Mouse (Mus musculus) intestine, postnatal 0 days (tissue): ENCODE measurements around the gene Dirc2. TPM values are rescaled to one million over a fixed set of nuclear protein-coding genes. Genes with fewer than 3 reads are reported as not detected.

Experiments used
- ATAC-seq: fragments of 200-750 bp; cut with Nextera tagmentation; 2 replicates; pipeline ENCODE4 v1.8.0; 2017; ENCODE audit warnings: mild to moderate bottlenecking, moderate TSS enrichment, moderate library complexity
- H3K27ac ChIP-seq: fragments of 300-500 bp; sonication (generic); 2 replicates; pipeline ENCODE4 v1.5.1; 2014; ENCODE audit warnings: mild to moderate bottlenecking, low read depth, low read length, moderate library complexity
- H3K27me3 ChIP-seq: fragments of 300-500 bp; sonication (generic); replicated peaks from 2 replicates; pipeline ENCODE4 v1.6.1; 2014; ENCODE audit warnings: low read length, mixed read lengths; ENCODE audit not compliant: control insufficient read depth, insufficient read depth
- H3K36me3 ChIP-seq: fragments of 300-500 bp; sonication (generic); 2 replicates; pipeline ENCODE4 v1.6.1; 2014; ENCODE audit warnings: mild to moderate bottlenecking, moderate library complexity; ENCODE audit not compliant: control insufficient read depth, insufficient read depth
- H3K4me1 ChIP-seq: fragments of 300-500 bp; sonication (generic); replicated peaks from 2 replicates; pipeline ENCODE4 v1.6.1; 2014; ENCODE audit warnings: antibody characterized with exemption, low read length, mixed read lengths; ENCODE audit not compliant: control insufficient read depth, insufficient read depth
- H3K4me2 ChIP-seq: fragments of 300-500 bp; sonication (generic); replicated peaks from 2 replicates; pipeline ENCODE4 v1.6.1; 2014; ENCODE audit warnings: low read depth, mild to moderate bottlenecking, moderate library complexity
- H3K4me3 ChIP-seq: fragments of 300-500 bp; sonication (generic); 2 replicates; pipeline ENCODE4 v1.5.1; 2014; ENCODE audit warnings: low read depth, low read length
- H3K9ac ChIP-seq: fragments of 300-500 bp; sonication (generic); 2 replicates; pipeline ENCODE4 v1.6.1; 2014; ENCODE audit warnings: mild to moderate bottlenecking, low read depth, low read length
- H3K9me3 ChIP-seq: fragments of 300-500 bp; sonication (generic); 2 replicates; pipeline ENCODE4 v1.6.1; 2016; ENCODE audit warnings: mixed run types; ENCODE audit not compliant: control insufficient read depth
- CTCF ChIP-seq: sonication (generic); IDR thresholded peaks from 2 replicates; pipeline ENCODE4 v1.5.1; 2016; ENCODE audit warnings: low read depth, mild to moderate bottlenecking, control low read depth, antibody characterized with exemption, moderate library complexity
- WGBS: fragments of 180-500 bp; shearing (Covaris S2); extraction: QIAGEN DNeasy Blood & Tissue Kit; methylation state at CpG from one replicate; pipeline ENCODE4 v1.1.7; 2014; 5-methylcytosine and 5-hydroxymethylcytosine counted together
- polyA plus RNA-seq: library from polyadenylated mRNA; unstranded; fragments of >200 nt; fragmentation: Nextera tagmentation; extraction: Ambion mirVana; gene quantifications from 2 replicates; pipeline ENCODE4 v1.2.1, GENCODE M21; 2015

Gene Dirc2
- polyA plus RNA-seq, 1 experiment from 2014 or later = 22.0 TPM

DNA sequence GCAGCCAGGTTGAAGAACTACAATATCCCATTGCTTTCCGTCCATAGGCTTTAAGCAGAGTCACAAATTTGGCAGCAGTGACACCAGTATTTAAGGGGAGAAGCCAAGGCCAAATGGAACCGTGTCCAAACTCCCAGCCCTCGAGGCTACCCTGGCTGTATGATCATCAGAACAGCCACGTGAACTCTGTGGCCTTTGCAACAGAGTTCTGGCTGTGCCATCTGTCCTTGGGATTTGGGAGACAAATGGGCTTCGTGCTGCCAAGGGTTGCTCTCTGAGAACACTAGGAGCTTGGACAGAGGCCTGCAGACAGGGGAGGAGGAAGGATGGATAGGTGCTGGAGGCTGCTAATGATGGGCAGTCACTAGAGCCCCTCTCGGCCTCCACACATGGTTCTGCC lies 117.0 kb downstream of the Dirc2 start:
- 69% methylated on average over 6 of the region's 6 CpGs for WGBS
- H3K36me3 ChIP-seq = no peaks in the 10 kb centered on the region
- no peak overlapping the region for H3K4me3 ChIP-seq
- no peaks in the 10 kb centered on the region for H3K27me3 ChIP-seq
- no peak overlapping the region for H3K4me2 ChIP-seq
- ATAC-seq = no peak
- TF ChIP-seq CTCF = no peak
- H3K9ac ChIP-seq = no peak overlapping the region
- no peak overlapping the region for H3K27ac ChIP-seq
- no peaks in the 10 kb centered on the region for H3K9me3 ChIP-seq
- no peaks in the 10 kb centered on the region for H3K4me1 ChIP-seq

DNA sequence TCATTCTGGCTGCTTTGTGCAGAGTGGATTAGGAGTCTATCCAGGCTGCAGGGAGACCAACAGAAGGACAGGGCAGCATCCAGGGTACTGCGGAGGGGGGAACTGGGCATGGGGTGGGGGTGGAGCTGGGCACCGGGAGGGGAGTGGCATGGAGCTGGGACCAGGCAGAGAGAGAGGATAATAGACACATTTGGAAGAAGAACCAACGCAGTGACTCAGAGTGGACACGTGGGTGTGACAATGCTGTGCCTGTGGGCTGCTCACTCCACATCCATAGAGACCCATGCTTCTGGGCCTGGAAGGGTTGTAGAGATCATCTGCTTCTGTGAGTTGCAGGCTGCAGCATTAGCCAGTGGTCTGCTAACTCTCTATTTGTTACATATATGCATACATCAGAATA lies 120.3 kb downstream of the Dirc2 start:
- Histone ChIP-seq H3K4me2 (no peak overlapping the region), H3K9ac (no peak overlapping the region), H3K27me3 (no peaks in the 10 kb centered on the region), H3K4me1 (no peaks in the 10 kb centered on the region), H3K9me3 (no peaks in the 10 kb centered on the region), H3K4me3 (no peak overlapping the region), H3K36me3 (no peaks in the 10 kb centered on the region), H3K27ac (no peak overlapping the region)
- no peak for ATAC-seq
- no peak for TF ChIP-seq CTCF
- 69% methylated on average over 4 of the region's 4 CpGs for WGBS

Other genes with a start within 250 kb of the Dirc2 start
- gene Sema5b, start 228.2 kb downstream of the Dirc2 start, polyA plus RNA-seq = 0.90 and 0.99 TPM in 2 replicates
- 8.0 and 9.5 TPM in 2 replicates for gene Hspbap1, start 1.0 kb upstream of the Dirc2 start, polyA plus RNA-seq
- gene Parp14, start 102.2 kb upstream of the Dirc2 start, polyA plus RNA-seq = 7.1 and 9.7 TPM in 2 replicates
- gene Parp9, start 169.1 kb upstream of the Dirc2 start, polyA plus RNA-seq = 29.2 and 29.9 TPM in 2 replicates
- gene Dtx3l, start 169.8 kb upstream of the Dirc2 start, polyA plus RNA-seq = 10.6 and 11.8 TPM in 2 replicates
- gene Kpna1, start 209.4 kb upstream of the Dirc2 start, polyA plus RNA-seq = 17.6 and 22.2 TPM in 2 replicates